Mouse (Mus musculus) cerebellum, postnatal 4 days (tissue): ENCODE measurements around the gene Gdpd5.
"Not testable (repeated sequence)": the region's sequence is repeated elsewhere in the genome, so short reads cannot be mapped to it uniquely, and the experiment has no call there.

Experiments
- DNase-seq, 2 experiments: peaks; one replicate each; pipeline ENCODE4 v3.0.0; 2022; ENCODE audit warnings: low spot score in 2 of 2, mixed read lengths in 1 of 2

Gdpd5 gene

GRCm38 (mm10) chr7:99366716-99367115, 14.5 kb upstream of the Gdpd5 start:
- DNase-seq: no peak

- DNase-seq: not testable (repeated sequence)
These were observed 6.9 kb upstream of the Gdpd5 start for GRCm38 (mm10) chr7:99374325-99374724.

- DNase-seq: peak; percentile 82 to 83
These were observed 5.8 kb upstream of the Gdpd5 start for GRCm38 (mm10) chr7:99375455-99375854.

GRCm38 (mm10) chr7:99378870-99379269, 2.3 kb upstream of the Gdpd5 start:
- DNase-seq: no peak

GRCm38 (mm10) chr7:99380491-99381213, 562 bp upstream of the Gdpd5 start:
- peak in 1 of 2 experiments; percentile 70 for DNase-seq

GRCm38 (mm10) chr7:99382088-99383000, 1.1 kb downstream of the Gdpd5 start:
- no peak for DNase-seq

GRCm38 (mm10) chr7:99383246-99383645, 2.0 kb downstream of the Gdpd5 start:
- no peak for DNase-seq

- DNase-seq: no peak
These were observed 2.9 kb downstream of the Gdpd5 start for GRCm38 (mm10) chr7:99384101-99384611.

- DNase-seq: no peak
These were observed 4.8 kb downstream of the Gdpd5 start for GRCm38 (mm10) chr7:99386030-99386429.

- no peak for DNase-seq
These were observed 5.6 kb downstream of the Gdpd5 start for GRCm38 (mm10) chr7:99386811-99387210.

- DNase-seq: no peak
These were observed 6.1 kb downstream of the Gdpd5 start for GRCm38 (mm10) chr7:99387356-99387755.

- DNase-seq: no peak
These were observed 9.3 kb downstream of the Gdpd5 start for GRCm38 (mm10) chr7:99390559-99390958.

GRCm38 (mm10) chr7:99392696-99393095, 11.5 kb downstream of the Gdpd5 start:
- no peak for DNase-seq

- no peak for DNase-seq
These were observed 12.6 kb downstream of the Gdpd5 start for GRCm38 (mm10) chr7:99393711-99394325.

GRCm38 (mm10) chr7:99395385-99395784, 14.2 kb downstream of the Gdpd5 start:
- DNase-seq: no peak

GRCm38 (mm10) chr7:99395908-99396616, 14.8 kb downstream of the Gdpd5 start:
- DNase-seq: no peak

GRCm38 (mm10) chr7:99396994-99397659, 15.9 kb downstream of the Gdpd5 start:
- DNase-seq: no peak

- DNase-seq: no peak
These were observed 20.2 kb downstream of the Gdpd5 start for GRCm38 (mm10) chr7:99401373-99401772.

GRCm38 (mm10) chr7:99402477-99402876, 21.3 kb downstream of the Gdpd5 start:
- no peak for DNase-seq

GRCm38 (mm10) chr7:99403254-99403653, 22.0 kb downstream of the Gdpd5 start:
- no peak for DNase-seq
